Mouse (Mus musculus) heart, embryonic 15.5 days (tissue): ENCODE results near the gene Dcbld2. TPM values are rescaled to one million over a fixed set of nuclear protein-coding genes. Genes with fewer than 3 reads are reported as not detected.

Source experiments
- ATAC-seq: fragments of 200-750 bp; cut with Nextera tagmentation; replicated peaks from 2 replicates; pipeline ENCODE4 v1.8.0; 2017; ENCODE audit warnings: low read depth, moderate TSS enrichment; ENCODE audit not compliant: insufficient number of reproducible peaks, insufficient read depth, low FRiP score
- H3K27ac ChIP-seq: fragments of 300-500 bp; sonication (generic); 2 replicates; pipeline ENCODE4 v1.5.1; 2015; ENCODE audit warnings: mild to moderate bottlenecking, inconsistent platforms
- H3K27me3 ChIP-seq: fragments of 300-500 bp; sonication (generic); 2 replicates; pipeline ENCODE4 v1.6.1; 2015; ENCODE audit warnings: inconsistent platforms
- H3K36me3 ChIP-seq: fragments of 300-500 bp; sonication (generic); 2 replicates; pipeline ENCODE4 v1.6.1; 2015; ENCODE audit warnings: mild to moderate bottlenecking, inconsistent platforms
- H3K4me1 ChIP-seq: fragments of 300-500 bp; sonication (generic); replicated peaks from 2 replicates; pipeline ENCODE4 v1.6.1; 2015; ENCODE audit warnings: inconsistent platforms
- H3K4me2 ChIP-seq: fragments of 300-500 bp; sonication (generic); 2 replicates; pipeline ENCODE4 v1.6.1; 2015; ENCODE audit warnings: inconsistent platforms, mild to moderate bottlenecking, moderate library complexity
- H3K4me3 ChIP-seq: fragments of 300-500 bp; sonication (generic); 2 replicates; pipeline ENCODE4 v1.5.1; 2015; ENCODE audit warnings: mild to moderate bottlenecking, inconsistent platforms
- H3K9ac ChIP-seq: fragments of 300-500 bp; sonication (generic); 2 replicates; pipeline ENCODE4 v1.6.1; 2015; ENCODE audit warnings: mild to moderate bottlenecking, inconsistent platforms
- H3K9me3 ChIP-seq: fragments of 300-500 bp; sonication (generic); replicated peaks from 2 replicates; pipeline ENCODE4 v1.6.1; 2016; ENCODE audit warnings: inconsistent platforms
- WGBS: fragments of 180-500 bp; shearing (Covaris S2); methylation state at CpG from one replicate; pipeline ENCODE4 v1.1.7; 2015; ENCODE audit warnings: mixed read lengths; 5-methylcytosine and 5-hydroxymethylcytosine counted together
- polyA plus RNA-seq: library from polyadenylated mRNA; unstranded; fragments of >200 nt; fragmentation: Nextera tagmentation; extraction: Ambion mirVana; gene quantifications from 2 replicates; pipeline ENCODE4 v1.2.1, GENCODE M21; 2015

The Dcbld2 gene
- polyA plus RNA-seq, 1 experiment from 2014 or later, result 10.7 TPM

DNA sequence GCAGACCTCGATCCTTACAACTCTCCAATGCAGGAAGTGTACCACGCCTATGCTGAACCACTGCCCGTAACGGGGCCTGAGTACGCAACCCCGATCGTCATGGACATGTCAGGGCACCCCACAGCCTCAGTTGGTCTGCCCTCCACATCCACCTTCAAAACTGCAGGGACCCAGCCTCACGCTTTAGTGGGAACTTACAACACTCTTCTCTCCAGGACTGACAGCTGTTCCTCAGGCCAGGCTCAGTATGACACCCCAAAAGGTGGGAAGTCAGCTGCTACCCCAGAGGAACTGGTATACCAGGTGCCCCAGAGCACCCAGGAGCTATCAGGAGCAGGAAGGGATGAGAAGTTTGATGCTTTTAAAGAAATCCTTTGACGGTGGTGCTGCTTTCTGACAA lies 57.2 kb downstream of the Dcbld2 start:
- Histone ChIP-seq H3K27me3 (no peaks in the 10 kb centered on the region), H3K4me2 (no peak overlapping the region), H3K4me1 (peaks cover 15% of the 10 kb centered on the region; the same call in 1 of the 2 replicates), H3K27ac (no peak overlapping the region), H3K4me3 (no peak overlapping the region), H3K36me3 (peaks cover 51% of the 10 kb centered on the region), H3K9ac (no peak overlapping the region), H3K9me3 (no peaks in the 10 kb centered on the region)
- WGBS, result 81% methylated on average over 9 of the region's 9 CpGs
- ATAC-seq, result no peak

DNA sequence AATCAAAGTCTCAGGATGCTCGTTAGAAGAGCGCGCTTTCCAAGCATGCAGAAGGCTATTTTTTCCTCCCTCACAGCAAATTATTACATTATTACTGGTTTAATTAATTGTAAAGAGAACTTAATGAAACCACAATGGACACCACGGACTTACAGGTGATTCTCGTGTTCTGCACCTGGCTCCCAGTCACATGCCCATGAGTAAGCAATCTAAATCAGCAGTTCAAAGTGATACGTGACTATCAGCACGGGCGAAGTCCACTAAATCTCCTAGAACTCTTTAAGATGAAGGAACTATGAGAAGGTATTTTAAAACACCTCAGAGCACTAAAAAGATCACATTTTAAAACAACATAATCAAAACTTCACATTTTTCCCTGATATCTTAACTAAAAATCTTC lies 61.8 kb downstream of the Dcbld2 start:
- H3K4me1 ChIP-seq, result peaks cover 10% of the 10 kb centered on the region
- H3K9me3 ChIP-seq, result no peaks in the 10 kb centered on the region
- no peak overlapping the region for H3K4me3 ChIP-seq
- H3K27me3 ChIP-seq, result no peaks in the 10 kb centered on the region
- 87% methylated on average over 8 of the region's 8 CpGs for WGBS
- no peak overlapping the region for H3K4me2 ChIP-seq
- no peak for ATAC-seq
- no peak overlapping the region for H3K27ac ChIP-seq
- peaks cover 48% of the 10 kb centered on the region for H3K36me3 ChIP-seq
- H3K9ac ChIP-seq, result no peak overlapping the region

DNA sequence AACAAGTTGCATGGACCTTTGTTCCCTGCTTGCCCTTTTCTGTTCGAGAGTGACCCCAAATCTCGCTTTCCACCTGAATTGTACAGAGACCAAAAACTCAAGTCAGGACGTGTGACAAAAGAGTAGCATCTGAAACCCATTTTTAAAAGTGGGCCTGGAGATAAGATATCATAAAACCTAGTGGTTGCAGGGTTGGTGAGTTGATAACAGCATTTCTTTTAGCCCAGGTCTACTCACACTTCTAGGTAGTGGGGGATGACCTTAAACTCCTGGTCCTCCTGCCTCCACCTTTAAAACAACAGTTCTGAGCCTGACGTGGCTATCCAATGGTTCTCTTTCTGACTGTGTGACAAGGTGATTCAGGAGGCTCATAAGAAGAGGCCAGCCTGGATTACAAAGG lies 62.6 kb downstream of the Dcbld2 start:
- Histone ChIP-seq H3K9me3 (no peaks in the 10 kb centered on the region), H3K9ac (no peak overlapping the region), H3K36me3 (peaks cover 43% of the 10 kb centered on the region), H3K4me2 (no peak overlapping the region), H3K4me1 (peaks cover 15% of the 10 kb centered on the region), H3K27me3 (no peaks in the 10 kb centered on the region), H3K4me3 (no peak overlapping the region), H3K27ac (no peak overlapping the region)
- ATAC-seq, result no peak
- WGBS, result 63% methylated on average over 4 of the region's 4 CpGs

DNA sequence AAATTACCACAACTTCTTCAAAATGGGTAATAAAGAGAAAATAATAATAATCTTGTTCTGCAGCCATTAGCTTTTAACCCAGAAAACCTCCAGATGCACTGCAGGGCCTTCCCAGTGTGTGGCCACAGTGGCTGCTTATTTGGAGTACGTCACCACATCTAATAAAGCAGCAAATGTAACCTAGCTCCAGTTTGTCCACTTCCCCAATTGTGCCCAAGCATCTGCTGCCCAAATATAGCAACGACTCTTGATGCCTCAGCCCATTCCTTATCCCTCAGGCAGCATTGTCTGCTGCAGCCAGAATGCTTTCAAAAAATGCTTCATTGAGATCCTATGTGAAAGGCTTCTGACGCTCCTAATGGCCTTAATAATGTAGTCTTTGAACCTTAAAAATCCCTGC lies 66.6 kb downstream of the Dcbld2 start:
- peaks cover 15% of the 10 kb centered on the region for H3K4me1 ChIP-seq
- H3K4me2 ChIP-seq, result no peak overlapping the region
- H3K9me3 ChIP-seq, result no peaks in the 10 kb centered on the region
- WGBS, result 49% methylated on average over 3 of the region's 3 CpGs
- no peak overlapping the region for H3K9ac ChIP-seq
- H3K4me3 ChIP-seq, result no peak overlapping the region
- H3K27ac ChIP-seq, result peak overlapping the region; percentile 48
- no peaks in the 10 kb centered on the region for H3K27me3 ChIP-seq
- peaks cover 38% of the 10 kb centered on the region for H3K36me3 ChIP-seq
- ATAC-seq, result peak; percentile 35; the same call in 1 of the 2 replicates

DNA sequence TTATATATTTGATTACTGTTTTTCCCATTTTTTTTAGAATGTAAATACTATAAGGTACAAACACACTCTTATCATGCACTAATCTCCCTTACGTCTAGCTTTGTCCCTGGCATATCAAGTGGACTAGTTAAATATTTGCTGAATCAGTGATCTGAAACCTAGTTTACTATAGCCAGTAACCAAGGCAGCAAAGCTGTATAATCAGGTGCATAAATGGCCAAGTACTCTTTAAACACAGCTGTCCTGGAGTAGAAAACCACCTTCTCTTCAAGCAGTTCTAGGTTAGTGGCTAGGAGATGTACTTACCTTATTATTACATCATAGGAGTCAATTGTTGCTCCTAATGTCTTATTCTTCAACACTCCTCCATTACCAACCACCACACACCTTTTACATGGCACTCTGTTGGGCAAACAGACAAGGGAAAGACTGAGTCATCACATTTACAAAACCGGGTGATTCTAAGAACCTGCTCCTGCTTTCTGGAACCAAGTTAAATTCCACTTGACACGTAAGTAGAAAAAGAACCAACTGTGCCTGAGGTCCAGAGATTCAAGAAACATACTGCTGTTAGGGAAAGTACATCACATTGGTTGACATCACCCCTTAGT lies 67.4 kb downstream of the Dcbld2 start:
- 74% methylated on average over 3 of the region's 3 CpGs for WGBS
- no peak overlapping the region for H3K9ac ChIP-seq
- ATAC-seq, result no peak

DNA sequence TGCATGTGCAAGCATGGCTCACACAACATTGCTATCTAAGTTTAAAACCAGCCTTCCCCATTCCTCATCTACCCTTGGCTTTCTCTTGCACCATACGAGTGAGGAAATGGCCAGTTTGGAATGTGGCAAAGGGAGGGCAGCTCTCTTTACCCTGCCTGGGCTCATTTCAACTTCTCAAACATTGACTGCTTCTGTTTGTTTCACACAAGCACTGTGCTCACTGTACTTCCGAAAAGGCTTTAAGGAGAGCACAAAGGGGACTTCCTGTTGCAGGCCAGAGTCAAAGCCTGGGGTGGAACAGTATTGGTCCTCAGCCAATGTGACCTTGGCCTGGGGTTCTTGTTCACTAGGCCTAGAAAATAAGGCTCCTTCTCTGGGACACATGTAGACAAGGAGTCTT lies 68.1 kb downstream of the Dcbld2 start:
- Histone ChIP-seq H3K4me2 (no peak overlapping the region), H3K27ac (peak overlapping the region; percentile 68), H3K9me3 (no peaks in the 10 kb centered on the region), H3K9ac (no peak overlapping the region), H3K36me3 (peaks cover 36% of the 10 kb centered on the region), H3K4me1 (peaks cover 17% of the 10 kb centered on the region), H3K4me3 (no peak overlapping the region), H3K27me3 (no peaks in the 10 kb centered on the region)
- WGBS, result 39% methylated on average over 2 of the region's 2 CpGs
- no peak for ATAC-seq

More for the DNA sequence above, 67.4 kb downstream of the Dcbld2 start:
- no peaks in the 10 kb centered on the region for H3K27me3 ChIP-seq
- peaks cover 15% of the 10 kb centered on the region for H3K4me1 ChIP-seq
- no peaks in the 10 kb centered on the region for H3K9me3 ChIP-seq
- peaks cover 36% of the 10 kb centered on the region for H3K36me3 ChIP-seq
- H3K4me3 ChIP-seq, result no peak overlapping the region
- peak overlapping the region; percentile 68 for H3K27ac ChIP-seq
- H3K4me2 ChIP-seq, result no peak overlapping the region

DNA sequence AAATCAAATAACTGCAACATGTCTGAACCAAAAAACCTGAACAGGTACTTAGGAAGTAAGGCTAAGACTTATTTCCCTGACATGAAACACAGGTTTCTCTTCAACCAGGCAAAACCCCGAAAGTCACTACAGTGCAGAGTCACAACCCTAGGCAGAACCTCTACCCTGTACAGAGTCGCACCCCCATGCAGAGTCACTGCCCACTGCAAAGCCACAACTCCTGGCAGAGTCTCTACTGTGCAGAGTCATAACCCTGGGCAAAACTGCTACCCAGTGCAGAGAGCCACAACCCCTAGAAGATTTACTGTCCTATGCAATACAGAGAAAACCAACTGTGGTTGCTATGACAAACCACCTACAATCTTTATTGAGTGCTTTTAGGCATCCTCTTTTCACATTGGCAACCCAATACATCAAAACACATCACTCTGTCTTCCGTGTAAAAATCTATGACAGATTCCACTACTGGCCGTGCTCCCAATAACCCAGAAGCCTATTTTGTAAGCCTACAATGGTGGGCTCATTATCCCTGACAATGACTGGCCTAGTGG lies 71.7 kb downstream of the Dcbld2 start:
- Histone ChIP-seq H3K27me3 (no peaks in the 10 kb centered on the region), H3K9ac (no peak overlapping the region), H3K9me3 (no peaks in the 10 kb centered on the region), H3K36me3 (peaks cover 14% of the 10 kb centered on the region), H3K4me2 (no peak overlapping the region), H3K27ac (no peak overlapping the region), H3K4me3 (no peak overlapping the region), H3K4me1 (peaks cover 29% of the 10 kb centered on the region)
- WGBS, result 88% methylated on average over 4 of the region's 4 CpGs
- ATAC-seq, result no peak

DNA sequence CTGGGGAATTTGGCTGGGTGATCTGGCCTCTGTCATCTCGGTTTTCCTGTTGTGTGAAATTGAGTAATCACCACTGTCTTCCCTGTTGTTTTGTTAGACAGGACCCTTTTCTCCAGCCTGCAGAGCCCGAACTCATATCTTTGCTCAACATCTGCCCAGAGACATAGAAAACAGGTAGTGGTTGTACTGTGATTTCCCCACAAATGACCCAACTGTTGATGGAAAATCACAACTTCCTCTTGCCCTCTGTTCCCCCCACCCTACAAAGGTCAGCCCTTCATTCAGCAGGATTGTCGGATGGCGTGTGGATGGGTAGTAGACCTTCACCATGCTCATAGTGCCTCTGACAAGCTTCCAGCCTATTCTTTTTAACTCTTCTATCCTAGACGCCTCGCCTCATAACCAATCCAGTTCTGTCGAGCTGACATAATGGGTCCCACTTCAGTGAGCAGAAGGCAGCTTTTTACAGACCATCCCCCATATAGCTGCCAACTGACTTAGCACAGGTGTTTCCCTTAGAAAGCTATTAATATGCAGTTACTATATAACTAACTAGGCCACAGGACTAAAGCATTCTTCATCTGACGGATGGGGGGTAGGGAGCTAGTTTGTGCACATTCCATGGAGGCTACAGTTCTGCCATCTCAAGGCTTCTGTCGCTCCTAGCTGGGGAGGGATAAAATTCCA lies 73.1 kb downstream of the Dcbld2 start:
- Histone ChIP-seq H3K4me1 (peaks cover 20% of the 10 kb centered on the region), H3K27me3 (no peaks in the 10 kb centered on the region), H3K4me3 (no peak overlapping the region), H3K36me3 (peaks cover 14% of the 10 kb centered on the region), H3K9me3 (no peaks in the 10 kb centered on the region), H3K9ac (no peak overlapping the region), H3K27ac (peak overlapping the region; percentile 75), H3K4me2 (peak overlapping the region; percentile 29)
- ATAC-seq, result peak; percentile 53
- WGBS, result 48% methylated on average over 9 of the region's 9 CpGs

DNA sequence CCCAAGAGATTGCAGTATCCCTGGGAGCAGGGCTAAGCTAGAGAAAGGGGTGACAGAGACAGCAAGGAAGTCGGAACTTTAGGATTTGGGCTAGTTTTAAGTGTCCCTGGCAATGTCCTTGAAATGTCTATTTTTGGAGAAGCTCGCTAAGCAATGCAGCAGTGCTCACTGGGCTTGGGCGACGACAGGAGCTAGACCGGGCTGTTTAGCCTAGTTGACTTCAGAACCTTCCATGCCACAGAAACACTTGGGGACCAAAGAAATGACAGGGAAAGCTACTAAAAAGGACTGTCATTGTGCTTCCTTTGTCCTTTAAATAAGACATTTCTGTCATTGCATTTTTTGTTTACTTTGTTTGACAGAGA lies 73.6 kb downstream of the Dcbld2 start:
- ATAC-seq, result 0 out of 2 replicates have a peak, but pooled peaks have one; percentile 37
- Histone ChIP-seq H3K9me3 (no peaks in the 10 kb centered on the region), H3K27ac (peak overlapping the region; percentile 75), H3K27me3 (no peaks in the 10 kb centered on the region), H3K4me3 (no peak overlapping the region), H3K4me1 (peaks cover 16% of the 10 kb centered on the region), H3K9ac (no peak overlapping the region), H3K4me2 (peak overlapping the region; percentile 29), H3K36me3 (peaks cover 14% of the 10 kb centered on the region)
- 29% methylated on average over 5 of the region's 5 CpGs for WGBS

DNA sequence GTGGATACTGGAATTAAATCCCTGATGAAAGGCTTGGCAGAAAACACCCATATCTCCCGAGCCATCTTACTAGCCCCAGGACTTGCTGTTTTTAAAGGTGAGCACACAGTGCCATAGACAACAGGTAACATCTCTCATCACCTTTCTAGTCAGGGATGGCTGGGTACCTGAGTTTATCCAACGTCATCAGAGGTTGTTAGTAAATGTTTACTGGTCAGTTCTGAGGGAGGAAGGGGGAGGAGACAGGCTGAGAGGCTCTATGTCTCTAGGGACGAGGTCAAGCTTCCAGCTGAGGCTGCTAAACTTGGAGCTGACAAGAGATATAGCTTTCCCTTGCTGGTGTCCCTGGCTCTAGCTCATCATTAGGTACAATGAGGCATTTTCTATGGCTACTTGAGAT lies 74.1 kb downstream of the Dcbld2 start:
- WGBS, result 31% methylated on average over 3 of the region's 3 CpGs
- no peaks in the 10 kb centered on the region for H3K27me3 ChIP-seq
- H3K4me3 ChIP-seq, result no peak overlapping the region
- H3K36me3 ChIP-seq, result peaks cover 15% of the 10 kb centered on the region
- H3K4me2 ChIP-seq, result peak overlapping the region; percentile 29
- no peak for ATAC-seq
- H3K4me1 ChIP-seq, result peaks cover 16% of the 10 kb centered on the region
- peak overlapping the region; percentile 75 for H3K27ac ChIP-seq
- no peaks in the 10 kb centered on the region for H3K9me3 ChIP-seq
- H3K9ac ChIP-seq, result no peak overlapping the region

DNA sequence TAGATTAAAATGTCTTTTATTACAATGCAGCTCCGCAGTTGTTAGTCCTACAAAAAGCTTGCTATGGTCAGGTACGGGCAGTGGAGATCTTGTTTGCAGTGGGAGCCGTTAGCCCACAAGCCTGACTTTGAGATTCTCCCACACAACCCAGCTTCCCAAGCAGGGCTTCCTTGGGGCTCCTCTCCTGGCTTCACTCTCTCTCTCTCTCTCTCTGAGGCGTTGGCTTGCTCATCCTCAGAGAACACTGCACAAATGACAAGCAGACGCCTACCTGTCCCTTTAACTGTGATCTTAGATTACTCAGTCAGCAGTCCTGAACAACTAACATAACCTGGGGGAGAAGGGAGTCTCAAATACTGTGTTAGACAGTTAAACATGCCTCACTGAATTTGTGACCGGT lies 79.6 kb downstream of the Dcbld2 start:
- no peak overlapping the region for H3K4me3 ChIP-seq
- H3K9me3 ChIP-seq, result no peaks in the 10 kb centered on the region
- H3K27me3 ChIP-seq, result no peaks in the 10 kb centered on the region
- H3K27ac ChIP-seq, result no peak overlapping the region
- H3K4me2 ChIP-seq, result no peak overlapping the region
- WGBS, result 84% methylated on average over 6 of the region's 6 CpGs
- no peak for ATAC-seq
- H3K36me3 ChIP-seq, result peaks cover 28% of the 10 kb centered on the region
- no peaks in the 10 kb centered on the region; the same call in 1 of the 2 replicates for H3K4me1 ChIP-seq
- H3K9ac ChIP-seq, result no peak overlapping the region

DNA sequence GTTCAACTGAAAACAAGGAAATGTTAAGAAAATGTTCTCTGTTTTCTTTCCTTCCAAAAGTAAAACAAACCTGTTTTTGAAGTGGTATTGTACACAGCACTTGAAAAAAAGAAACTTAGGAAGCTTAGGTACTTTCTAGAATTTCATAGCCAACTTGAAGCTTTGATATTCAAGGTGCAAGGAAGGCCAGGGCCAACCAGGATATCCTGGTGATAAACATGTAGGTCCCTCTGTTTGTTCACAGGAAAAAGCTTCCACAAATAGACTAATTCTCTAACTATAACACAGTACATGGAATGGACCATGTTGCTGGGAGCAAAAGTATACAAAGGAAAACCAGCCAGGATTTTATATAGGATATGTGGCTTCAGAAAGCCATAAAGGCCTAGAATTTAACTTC lies 88.5 kb downstream of the Dcbld2 start:
- H3K9me3 ChIP-seq, result no peaks in the 10 kb centered on the region
- H3K36me3 ChIP-seq, result peaks cover 9% of the 10 kb centered on the region
- no peak overlapping the region for H3K4me2 ChIP-seq
- no peak overlapping the region for H3K9ac ChIP-seq
- H3K27me3 ChIP-seq, result no peaks in the 10 kb centered on the region
- peaks cover 29% of the 10 kb centered on the region for H3K4me1 ChIP-seq
- H3K4me3 ChIP-seq, result no peak overlapping the region
- peak overlapping the region; percentile 20; the same call in 1 of the 2 replicates for H3K27ac ChIP-seq
- ATAC-seq, result no peak
